Mouse (Mus musculus): ENCODE results near the gene Cmip.

DNA sequence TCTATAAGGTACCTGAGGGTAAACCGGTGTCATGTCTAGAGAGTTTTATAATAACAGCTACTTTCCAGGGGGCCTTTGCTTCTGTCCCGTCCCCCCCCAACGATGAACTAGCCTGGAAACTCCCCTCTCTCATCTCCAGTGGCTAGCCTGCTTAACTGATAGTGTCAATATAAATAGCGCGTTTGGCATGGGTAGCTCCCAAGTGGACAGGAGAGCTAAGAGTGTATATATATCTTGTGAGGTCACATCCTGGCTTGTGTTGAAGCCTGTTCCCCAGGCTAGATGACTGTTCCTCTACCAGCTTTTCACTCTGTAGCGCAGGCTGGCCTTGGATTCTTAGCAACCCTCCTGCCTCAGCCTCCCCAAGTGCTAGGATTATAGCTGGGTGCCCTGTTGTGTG lies 244.5 kb downstream of the Cmip start:
- TF ChIP-seq GATA1 (IDR thresholded peaks at IDR 0.05; ENCODE audit: borderline replicate concordance, low read length) (no peak), FLI1 (IDR thresholded peaks at IDR 0.05; ENCODE audit: low read length) (no peak)
